Mouse (Mus musculus): ENCODE results near the gene Plagl1.

Plagl1 gene

DNA sequence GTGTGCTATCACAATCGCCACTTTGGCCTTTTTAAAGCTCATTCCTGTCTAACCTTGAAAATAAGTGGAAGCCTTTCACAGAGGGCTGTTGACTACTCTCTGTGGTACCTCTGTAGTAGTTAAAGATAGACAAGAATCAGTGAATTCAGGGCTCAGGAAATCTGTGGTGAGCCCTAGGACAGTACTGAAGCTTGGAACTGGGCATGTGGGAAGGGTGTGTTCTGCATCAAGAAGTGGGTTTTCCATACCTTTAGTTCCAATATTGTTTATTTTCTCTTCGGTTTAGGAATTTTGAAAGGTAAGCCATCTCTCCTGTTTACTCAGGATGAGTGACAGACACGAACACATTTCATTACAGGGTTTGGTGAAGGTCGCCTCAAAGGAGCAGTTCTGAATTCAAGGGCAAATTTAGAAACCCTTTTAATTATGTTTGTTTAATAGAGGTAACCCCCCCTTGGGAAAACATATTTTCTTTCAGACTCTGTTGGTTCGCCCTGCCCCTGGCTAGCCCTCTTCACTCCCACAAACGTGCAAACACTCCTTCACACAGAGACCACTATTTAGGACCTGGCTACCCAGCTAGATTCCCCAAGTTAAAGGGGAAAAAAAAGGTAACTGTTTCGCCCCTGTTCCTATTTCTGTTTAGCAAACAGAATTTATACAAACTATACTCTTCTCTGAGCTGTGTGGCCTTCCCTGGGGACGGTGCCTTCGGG, 46.8 kb downstream of the Plagl1 start:
- H3K36me3 ChIP-seq (ENCODE audit: control insufficient read depth, insufficient read depth, low read length, poor library complexity, severe bottlenecking), result no peaks in the 10 kb centered on the region
- H3K27me3 ChIP-seq (ENCODE audit: control insufficient read depth, insufficient read depth, low read length, poor library complexity, severe bottlenecking), result no peaks in the 10 kb centered on the region
- no peak for DNase-seq (ENCODE audit: low read depth, low spot score)

DNA sequence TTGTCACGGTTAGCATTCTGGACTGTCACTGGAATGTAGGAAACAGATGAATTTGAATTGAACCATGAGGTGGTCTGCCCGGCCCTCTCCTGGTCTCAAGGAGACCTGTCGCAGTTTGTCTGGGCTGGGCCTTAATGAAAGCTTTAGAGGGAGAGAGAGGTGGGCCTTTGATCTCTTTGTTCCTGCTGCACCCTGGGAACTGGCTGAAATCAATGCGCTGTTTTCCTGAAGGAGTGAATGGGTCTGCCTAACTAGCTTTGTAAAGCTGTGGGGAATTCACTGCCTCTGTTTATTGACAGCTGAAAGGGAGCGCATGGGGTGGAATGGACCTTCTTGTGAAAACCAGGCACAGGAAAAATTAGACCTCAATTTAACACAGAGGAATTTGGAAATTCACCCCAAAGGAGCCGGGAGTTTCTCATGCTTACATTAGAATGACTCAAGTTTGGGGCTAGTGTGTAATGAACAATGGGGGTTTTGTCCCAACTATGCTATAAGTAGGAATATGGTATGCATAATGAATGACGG, 47.8 kb downstream of the Plagl1 start:
- no peak for DNase-seq (ENCODE audit: low read depth, low spot score)
- H3K36me3 ChIP-seq (ENCODE audit: control insufficient read depth, insufficient read depth, low read length, poor library complexity, severe bottlenecking), result no peaks in the 10 kb centered on the region
- H3K27me3 ChIP-seq (ENCODE audit: control insufficient read depth, insufficient read depth, low read length, poor library complexity, severe bottlenecking), result no peaks in the 10 kb centered on the region

- H3K27me3 ChIP-seq (ENCODE audit: control insufficient read depth, insufficient read depth, low read length, poor library complexity, severe bottlenecking), result no peaks in the 10 kb centered on the region
- DNase-seq (ENCODE audit: low read depth, low spot score), result no peak
- H3K36me3 ChIP-seq (ENCODE audit: control insufficient read depth, insufficient read depth, low read length, poor library complexity, severe bottlenecking), result no peaks in the 10 kb centered on the region
Observed at GRCm38 (mm10) chr10:13108847-13109246, 48.5 kb downstream of the Plagl1 start.

GRCm38 (mm10) chr10:13109781-13110180, 49.5 kb downstream of the Plagl1 start:
- no peaks in the 10 kb centered on the region for H3K36me3 ChIP-seq (ENCODE audit: control insufficient read depth, insufficient read depth, low read length, poor library complexity, severe bottlenecking)
- no peaks in the 10 kb centered on the region for H3K27me3 ChIP-seq (ENCODE audit: control insufficient read depth, insufficient read depth, low read length, poor library complexity, severe bottlenecking)
- DNase-seq (ENCODE audit: low read depth, low spot score), result no peak

- no peak for DNase-seq (ENCODE audit: low read depth, low spot score)
- Histone ChIP-seq H3K36me3 (ENCODE audit: control insufficient read depth, insufficient read depth, low read length, poor library complexity, severe bottlenecking) (no peaks in the 10 kb centered on the region), H3K27me3 (ENCODE audit: control insufficient read depth, insufficient read depth, low read length, poor library complexity, severe bottlenecking) (no peaks in the 10 kb centered on the region)
Observed at GRCm38 (mm10) chr10:13112849-13113248, 52.5 kb downstream of the Plagl1 start.

- no peak for DNase-seq (ENCODE audit: low read depth, low spot score)
- no peaks in the 10 kb centered on the region for H3K27me3 ChIP-seq (ENCODE audit: control insufficient read depth, insufficient read depth, low read length, poor library complexity, severe bottlenecking)
- no peaks in the 10 kb centered on the region for H3K36me3 ChIP-seq (ENCODE audit: control insufficient read depth, insufficient read depth, low read length, poor library complexity, severe bottlenecking)
Observed at GRCm38 (mm10) chr10:13113641-13114040, 53.3 kb downstream of the Plagl1 start.

DNA sequence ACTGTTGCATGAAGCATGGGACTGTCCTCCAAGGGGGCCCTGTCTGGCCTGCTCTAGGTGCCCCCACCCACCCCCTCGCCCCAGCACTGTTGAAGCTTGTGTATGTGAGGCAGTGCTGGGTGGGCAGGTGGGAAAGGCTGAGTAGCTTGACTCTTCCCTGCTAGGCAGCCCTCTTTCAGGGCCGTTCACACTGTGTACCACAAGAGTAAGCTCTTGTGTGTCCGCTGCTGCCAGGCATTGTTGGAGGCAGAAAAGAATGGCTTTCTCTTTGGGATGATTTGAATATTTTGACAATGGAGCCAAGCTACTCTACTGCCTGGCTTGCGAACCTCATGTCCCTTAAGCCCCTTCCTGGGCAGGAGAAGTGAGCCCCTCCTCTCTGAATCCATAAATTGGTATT, 54.7 kb downstream of the Plagl1 start:
- no peaks in the 10 kb centered on the region for H3K27me3 ChIP-seq (ENCODE audit: control insufficient read depth, insufficient read depth, low read length, poor library complexity, severe bottlenecking)
- DNase-seq (ENCODE audit: low read depth, low spot score), result no peak
- no peaks in the 10 kb centered on the region for H3K36me3 ChIP-seq (ENCODE audit: control insufficient read depth, insufficient read depth, low read length, poor library complexity, severe bottlenecking)

DNA sequence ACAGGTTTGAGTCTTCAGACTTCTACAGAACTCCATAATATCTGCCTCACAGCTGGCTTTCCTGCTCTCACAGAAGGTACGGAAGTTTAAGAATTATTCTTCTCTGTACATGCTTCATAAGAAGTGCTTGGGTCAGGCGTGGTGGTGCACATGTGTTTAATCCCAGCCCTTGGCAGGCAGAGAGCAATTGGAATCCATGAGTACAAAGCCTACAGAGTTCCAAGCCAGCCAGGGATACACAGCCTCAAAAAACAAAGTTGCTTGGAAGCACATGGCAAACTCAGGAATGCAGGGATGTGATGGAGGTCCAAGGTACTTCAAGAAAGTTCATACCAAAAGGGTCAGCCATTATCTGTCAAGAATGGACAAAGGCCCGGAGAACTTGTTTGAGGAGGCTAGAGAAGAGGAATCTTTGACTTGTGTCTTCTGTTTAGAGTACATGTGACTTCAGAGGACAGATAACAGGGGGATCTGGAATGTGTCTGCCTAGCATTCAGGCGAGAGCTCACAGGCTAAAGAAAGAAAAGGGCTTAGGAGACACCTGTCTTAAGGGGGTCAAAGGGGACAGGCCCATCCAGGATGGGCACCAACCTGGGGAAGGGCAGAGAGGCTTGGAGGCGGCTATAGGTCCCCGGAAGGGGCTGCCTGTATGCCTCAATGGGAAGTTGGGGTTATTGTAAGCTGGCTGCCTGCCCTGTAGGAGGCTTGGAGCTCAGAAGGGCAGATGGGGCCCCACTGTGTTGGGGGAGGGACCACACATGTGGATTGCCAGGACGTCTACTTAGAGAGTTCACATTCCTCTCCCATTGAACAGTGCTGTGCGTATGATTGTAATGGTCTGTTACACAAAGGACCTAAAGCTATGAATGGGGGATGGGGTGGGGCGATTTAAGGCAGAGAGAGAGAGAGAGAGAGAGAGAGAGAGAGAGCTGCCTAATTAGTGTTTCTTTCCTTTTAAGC, 56.7 kb downstream of the Plagl1 start:
- no peak for DNase-seq (ENCODE audit: low read depth, low spot score)
- no peaks in the 10 kb centered on the region for H3K36me3 ChIP-seq (ENCODE audit: control insufficient read depth, insufficient read depth, low read length, poor library complexity, severe bottlenecking)

DNA sequence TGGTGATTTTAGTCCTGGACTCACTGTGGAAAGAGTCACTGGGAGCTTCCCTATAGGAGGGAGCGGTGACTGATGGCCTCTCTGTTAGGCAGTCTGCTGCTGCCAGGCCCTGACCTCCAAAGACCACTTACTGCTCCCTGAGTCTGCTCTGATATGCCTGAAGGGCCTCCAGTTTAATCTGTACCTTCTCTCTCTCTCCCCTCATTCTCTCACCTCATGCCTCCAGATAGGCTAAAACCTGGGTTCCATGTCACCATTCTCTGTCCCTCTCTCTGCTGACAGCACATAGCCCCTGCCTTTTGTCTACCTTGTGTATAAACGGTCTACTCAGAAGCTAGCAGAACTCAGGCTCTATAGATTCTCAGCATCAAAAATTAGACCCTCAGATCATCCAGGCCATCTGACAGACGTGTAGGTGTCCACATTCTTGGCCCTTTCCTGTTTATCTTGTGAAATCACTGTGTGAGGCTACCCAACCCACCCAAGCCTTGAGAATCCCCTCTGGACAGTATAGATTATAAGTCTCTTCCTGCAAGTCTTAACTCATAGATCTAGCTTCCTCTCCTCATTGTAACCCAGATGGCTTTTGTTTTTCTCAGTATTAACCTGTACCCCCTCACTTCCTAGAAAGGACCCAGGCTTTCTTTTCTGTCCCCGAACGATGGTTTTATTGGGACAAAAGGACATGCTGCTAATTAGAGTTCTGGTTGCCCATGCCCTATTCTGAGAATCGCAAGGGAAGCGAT, 57.9 kb downstream of the Plagl1 start:
- no peaks in the 10 kb centered on the region for H3K27me3 ChIP-seq (ENCODE audit: control insufficient read depth, insufficient read depth, low read length, poor library complexity, severe bottlenecking)
- H3K36me3 ChIP-seq (ENCODE audit: control insufficient read depth, insufficient read depth, low read length, poor library complexity, severe bottlenecking), result no peaks in the 10 kb centered on the region
- no peak for DNase-seq (ENCODE audit: low read depth, low spot score)

More for the DNA sequence above, 56.7 kb downstream of the Plagl1 start:
- H3K27me3 ChIP-seq (ENCODE audit: control insufficient read depth, insufficient read depth, low read length, poor library complexity, severe bottlenecking), result no peaks in the 10 kb centered on the region

DNA sequence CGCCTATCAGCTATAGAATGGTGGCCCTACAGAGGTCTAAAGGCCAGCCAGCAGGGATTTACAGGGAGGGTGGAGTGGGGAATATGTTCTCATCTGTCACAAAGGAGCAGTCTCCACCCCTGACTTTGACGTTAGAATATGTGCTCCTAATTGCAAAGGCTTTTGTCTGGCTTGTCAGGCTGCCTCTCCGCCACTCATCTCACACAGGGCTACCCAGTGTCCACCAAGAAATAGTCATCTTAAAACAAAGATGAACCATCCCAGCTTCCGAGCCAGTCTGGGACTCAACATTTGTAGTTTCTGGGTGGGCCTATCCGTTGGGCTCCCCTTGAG, 58.4 kb downstream of the Plagl1 start:
- no peaks in the 10 kb centered on the region for H3K27me3 ChIP-seq (ENCODE audit: control insufficient read depth, insufficient read depth, low read length, poor library complexity, severe bottlenecking)
- H3K36me3 ChIP-seq (ENCODE audit: control insufficient read depth, insufficient read depth, low read length, poor library complexity, severe bottlenecking), result no peaks in the 10 kb centered on the region
- no peak for DNase-seq (ENCODE audit: low read depth, low spot score)

DNA sequence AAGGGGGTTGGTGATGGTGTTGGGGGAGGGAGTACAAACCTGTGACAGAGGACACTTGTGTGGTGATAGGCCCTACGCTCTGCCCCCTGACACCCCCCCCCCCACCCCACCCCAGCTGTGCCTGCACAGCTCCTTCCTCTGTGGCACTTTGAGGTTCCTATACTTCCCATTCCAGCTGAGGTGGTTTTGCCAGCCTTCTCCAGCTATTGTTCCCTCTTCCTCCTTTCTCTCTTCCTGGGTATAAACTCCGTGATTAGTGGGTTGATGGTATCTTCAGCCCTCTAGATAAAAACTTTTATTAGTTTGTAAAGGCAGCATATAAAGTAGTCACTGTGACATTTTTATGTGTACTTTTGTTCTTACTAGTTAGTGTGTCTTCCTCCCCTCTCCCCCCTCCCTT, 59.0 kb downstream of the Plagl1 start:
- Histone ChIP-seq H3K36me3 (ENCODE audit: control insufficient read depth, insufficient read depth, low read length, poor library complexity, severe bottlenecking) (no peaks in the 10 kb centered on the region), H3K27me3 (ENCODE audit: control insufficient read depth, insufficient read depth, low read length, poor library complexity, severe bottlenecking) (no peaks in the 10 kb centered on the region)
- DNase-seq (ENCODE audit: low read depth, low spot score), result no peak

DNA sequence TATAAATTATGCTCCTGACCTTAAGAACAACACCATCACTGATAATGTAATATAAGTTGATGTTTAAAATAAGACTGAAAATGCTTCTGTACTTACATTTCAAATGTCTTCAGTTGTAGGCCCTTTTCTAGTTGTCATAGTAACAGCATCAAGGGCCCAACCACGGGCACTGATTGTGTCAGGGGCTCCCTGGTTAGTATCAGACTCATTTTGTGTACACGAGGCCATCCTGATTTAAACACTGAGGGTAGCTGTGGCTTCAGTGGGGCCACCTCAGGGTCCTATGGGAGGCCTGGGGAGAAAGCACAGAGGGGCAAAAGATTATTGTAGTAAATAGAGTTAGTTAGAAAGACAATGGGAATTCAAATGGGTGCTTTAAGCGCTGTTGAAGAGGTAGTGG, 65.5 kb downstream of the Plagl1 start:
- no peaks in the 10 kb centered on the region for H3K36me3 ChIP-seq (ENCODE audit: control insufficient read depth, insufficient read depth, low read length, poor library complexity, severe bottlenecking)
- no peaks in the 10 kb centered on the region for H3K27me3 ChIP-seq (ENCODE audit: control insufficient read depth, insufficient read depth, low read length, poor library complexity, severe bottlenecking)
- no peak for DNase-seq (ENCODE audit: low read depth, low spot score)

- peak; percentile 22 for DNase-seq (ENCODE audit: low read depth, low spot score)
- no peaks in the 10 kb centered on the region for H3K27me3 ChIP-seq (ENCODE audit: control insufficient read depth, insufficient read depth, low read length, poor library complexity, severe bottlenecking)
- no peaks in the 10 kb centered on the region for H3K36me3 ChIP-seq (ENCODE audit: control insufficient read depth, insufficient read depth, low read length, poor library complexity, severe bottlenecking)
Observed at GRCm38 (mm10) chr10:13127335-13127734, 67.0 kb downstream of the Plagl1 start.

- DNase-seq (ENCODE audit: low read depth, low spot score), result no peak
- Histone ChIP-seq H3K36me3 (ENCODE audit: control insufficient read depth, insufficient read depth, low read length, poor library complexity, severe bottlenecking) (no peaks in the 10 kb centered on the region), H3K27me3 (ENCODE audit: control insufficient read depth, insufficient read depth, low read length, poor library complexity, severe bottlenecking) (no peaks in the 10 kb centered on the region)
Observed at GRCm38 (mm10) chr10:13127946-13128345, 67.6 kb downstream of the Plagl1 start.

DNA sequence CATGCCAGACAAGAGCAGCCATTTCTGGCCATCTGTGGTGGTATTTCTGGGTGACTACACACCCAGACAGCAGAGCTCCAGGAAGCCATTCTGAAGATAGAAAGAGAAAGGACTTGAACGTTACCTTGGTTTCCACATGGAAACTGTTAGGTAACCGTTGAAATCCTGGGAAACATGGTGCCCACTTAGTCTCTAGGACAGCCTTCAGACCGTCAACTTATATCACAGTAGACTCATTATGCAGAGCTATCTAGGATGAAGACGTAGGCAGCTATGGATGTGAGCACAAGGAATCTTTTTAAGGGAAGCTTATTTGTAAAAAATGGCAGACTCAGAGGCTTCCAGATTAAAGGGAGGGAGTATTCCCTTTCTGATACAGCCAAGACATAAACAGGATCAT, 73.5 kb downstream of the Plagl1 start:
- no peak for DNase-seq (ENCODE audit: low read depth, low spot score)
- no peaks in the 10 kb centered on the region for H3K36me3 ChIP-seq (ENCODE audit: control insufficient read depth, insufficient read depth, low read length, poor library complexity, severe bottlenecking)

More for the DNA sequence above, 73.5 kb downstream of the Plagl1 start:
- no peaks in the 10 kb centered on the region for H3K27me3 ChIP-seq (ENCODE audit: control insufficient read depth, insufficient read depth, low read length, poor library complexity, severe bottlenecking)

Measured in splenic B cell, adult 2 months (primary cell).